Mouse (Mus musculus) midbrain, embryonic 14.5 days (tissue): ENCODE results near the gene Scarf2. TPM values are rescaled to one million over a fixed set of nuclear protein-coding genes. Genes with fewer than 3 reads are reported as not detected.

ENCODE experiments used
- ATAC-seq: fragments of 200-750 bp; cut with Nextera tagmentation; 2 replicates; pipeline ENCODE4 v1.8.0; 2017; ENCODE audit warnings: moderate number of reproducible peaks, moderate library complexity; ENCODE audit not compliant: low FRiP score, low TSS enrichment
- DNase-seq: peaks from one replicate; pipeline ENCODE4 v3.0.0-alpha.2; 2015
- H3K27ac ChIP-seq: fragments of 300-500 bp; sonication (generic); replicated peaks from 2 replicates; pipeline ENCODE4 v1.5.1; 2014; ENCODE audit warnings: mild to moderate bottlenecking, low read depth, low read length, moderate library complexity
- H3K27me3 ChIP-seq: fragments of 300-500 bp; sonication (generic); 2 replicates; pipeline ENCODE4 v1.6.1; 2014; ENCODE audit warnings: low read length, control low read depth, mixed read lengths; ENCODE audit not compliant: control insufficient read depth, insufficient read depth
- H3K36me3 ChIP-seq: fragments of 300-500 bp; sonication (generic); 2 replicates; pipeline ENCODE4 v1.6.1; 2014; ENCODE audit warnings: low read length, control low read depth; ENCODE audit not compliant: control insufficient read depth, insufficient read depth
- H3K4me1 ChIP-seq: fragments of 300-500 bp; sonication (generic); 2 replicates; pipeline ENCODE4 v1.6.1; 2014; ENCODE audit warnings: mild to moderate bottlenecking, antibody characterized with exemption, low read length, control low read depth; ENCODE audit not compliant: control insufficient read depth, insufficient read depth
- H3K4me2 ChIP-seq: fragments of 300-500 bp; sonication (generic); 2 replicates; pipeline ENCODE4 v1.6.1; 2014; ENCODE audit warnings: mild to moderate bottlenecking, low read length, moderate library complexity
- H3K4me3 ChIP-seq: fragments of 300-500 bp; sonication (generic); replicated peaks from 2 replicates; pipeline ENCODE4 v1.5.1; 2014; ENCODE audit warnings: low read depth, low read length
- H3K9ac ChIP-seq: fragments of 300-500 bp; sonication (generic); replicated peaks from 2 replicates; pipeline ENCODE4 v1.6.1; 2014; ENCODE audit warnings: mild to moderate bottlenecking, low read length, moderate library complexity
- H3K9me3 ChIP-seq: fragments of 300-500 bp; sonication (generic); 2 replicates; pipeline ENCODE4 v1.6.1; 2016; ENCODE audit warnings: low read length, control low read depth, mixed read lengths; ENCODE audit not compliant: control insufficient read depth
- WGBS: fragments of 180-500 bp; shearing (Covaris S2); extraction: QIAGEN DNeasy Blood & Tissue Kit; methylation state at CpG from one replicate; pipeline ENCODE4 v1.1.7; 2014; 5-methylcytosine and 5-hydroxymethylcytosine counted together
- polyA plus RNA-seq: library from polyadenylated mRNA; unstranded; fragments of >200 nt; fragmentation: Nextera tagmentation; extraction: Ambion mirVana; gene quantifications from 2 replicates; pipeline ENCODE4 v1.2.1, GENCODE M21; 2014

The Scarf2 gene
- polyA plus RNA-seq, 1 experiment from 2014 or later = 1.0 TPM

DNA sequence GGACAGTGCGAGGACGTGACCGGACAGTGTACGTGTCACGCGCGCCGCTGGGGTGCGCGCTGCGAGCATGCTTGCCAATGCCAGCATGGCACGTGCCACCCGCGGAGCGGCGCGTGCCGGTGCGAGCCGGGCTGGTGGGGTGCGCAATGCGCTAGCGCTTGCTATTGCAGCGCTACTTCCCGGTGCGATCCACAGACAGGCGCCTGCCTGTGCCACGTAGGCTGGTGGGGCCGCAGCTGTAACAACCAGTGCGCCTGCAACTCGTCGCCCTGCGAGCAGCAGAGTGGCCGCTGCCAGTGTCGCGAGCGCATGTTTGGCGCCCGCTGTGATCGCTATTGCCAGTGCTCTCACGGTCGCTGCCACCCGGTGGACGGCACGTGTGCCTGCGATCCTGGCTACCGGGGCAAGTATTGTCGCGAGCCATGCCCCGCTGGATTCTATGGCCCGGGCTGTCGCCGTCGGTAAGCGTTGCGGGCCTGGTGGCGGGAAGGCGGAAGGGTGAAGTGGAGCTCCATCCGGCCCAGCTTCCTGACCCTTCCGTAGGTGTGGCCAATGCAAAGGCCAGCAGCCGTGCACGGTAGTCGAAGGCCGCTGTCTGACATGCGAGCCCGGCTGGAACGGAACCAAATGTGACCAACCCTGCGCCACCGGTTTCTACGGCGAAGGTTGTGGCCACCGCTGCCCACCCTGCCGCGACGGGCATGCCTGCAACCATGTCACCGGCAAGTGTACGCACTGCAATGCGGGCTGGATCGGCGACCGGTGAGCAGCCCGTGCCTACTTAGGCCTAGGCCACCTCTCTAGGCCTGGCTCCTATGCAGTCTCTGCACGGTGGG, 6.0 kb downstream of the Scarf2 start:
- WGBS = 3% methylated on average over 83 of the region's 83 CpGs

GRCm38 (mm10) chr16:17803675-17804448, 6.8 kb downstream of the Scarf2 start:
- Histone ChIP-seq H3K36me3 (no peaks in the 10 kb centered on the region), H3K27ac (no peak overlapping the region), H3K4me2 (peak overlapping the region; percentile 59), H3K9ac (peak overlapping the region; percentile 31; the same call in 1 of the 2 replicates), H3K27me3 (peaks cover 82% of the 10 kb centered on the region), H3K4me1 (peaks cover 18% of the 10 kb centered on the region), H3K9me3 (no peaks in the 10 kb centered on the region), H3K4me3 (peak overlapping the region; percentile 35)
- 5% methylated on average over 33 of the region's 33 CpGs for WGBS
- peak; percentile 23 for DNase-seq
- ATAC-seq = no peak

More for the DNA sequence above, 6.0 kb downstream of the Scarf2 start:
- Histone ChIP-seq H3K9ac (peak overlapping the region; percentile 31; the same call in 1 of the 2 replicates), H3K9me3 (no peaks in the 10 kb centered on the region), H3K27me3 (peaks cover 84% of the 10 kb centered on the region), H3K36me3 (no peaks in the 10 kb centered on the region), H3K4me1 (peaks cover 24% of the 10 kb centered on the region), H3K4me3 (peak overlapping the region; percentile 35), H3K4me2 (peak overlapping the region; percentile 59), H3K27ac (no peak overlapping the region)
- no peak for ATAC-seq
- peak; percentile 65 for DNase-seq

- H3K9ac ChIP-seq = no peak overlapping the region
- DNase-seq = peak; percentile 57
Observed at GRCm38 (mm10) chr16:17804449-17804912, 7.4 kb downstream of the Scarf2 start.

DNA sequence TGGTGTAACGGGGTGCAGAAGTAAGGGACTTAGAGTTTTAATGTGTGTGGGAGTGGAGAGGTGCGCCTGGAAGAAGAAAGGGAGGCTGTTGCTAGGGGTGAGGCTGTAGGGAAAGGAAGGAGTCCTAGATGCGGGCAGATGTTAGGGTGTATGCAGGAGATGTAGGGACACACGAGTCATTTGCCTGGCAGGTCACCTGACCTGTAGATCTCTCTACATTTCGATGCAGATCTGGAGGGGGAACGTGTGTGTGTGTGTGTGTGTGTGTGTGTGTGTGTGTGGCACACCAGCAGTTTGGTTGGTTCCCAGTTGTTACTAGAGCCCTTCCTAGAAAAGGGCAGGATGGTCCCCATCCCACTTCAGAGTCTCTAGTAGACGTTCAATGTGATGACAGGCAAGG, 7.9 kb downstream of the Scarf2 start:
- Histone ChIP-seq H3K4me3 (no peak overlapping the region; the same call in 1 of the 2 replicates), H3K9me3 (no peaks in the 10 kb centered on the region), H3K27me3 (peaks cover 71% of the 10 kb centered on the region), H3K4me1 (peaks cover 24% of the 10 kb centered on the region), H3K4me2 (peak overlapping the region; percentile 53), H3K27ac (no peak overlapping the region), H3K9ac (no peak overlapping the region), H3K36me3 (no peaks in the 10 kb centered on the region)
- 4% methylated on average over 7 of the region's 7 CpGs for WGBS
- ATAC-seq (no peak), DNase-seq (no peak)

More at GRCm38 (mm10) chr16:17804449-17804912, 7.4 kb downstream of the Scarf2 start:
- H3K4me1 ChIP-seq = peaks cover 21% of the 10 kb centered on the region
- H3K36me3 ChIP-seq = no peaks in the 10 kb centered on the region
- H3K4me2 ChIP-seq = peak overlapping the region; percentile 53
- H3K27ac ChIP-seq = no peak overlapping the region
- H3K4me3 ChIP-seq = peak overlapping the region; percentile 18
- H3K27me3 ChIP-seq = peaks cover 76% of the 10 kb centered on the region
- ATAC-seq = no peak
- WGBS = 1% methylated on average over 33 of the region's 33 CpGs
- no peaks in the 10 kb centered on the region for H3K9me3 ChIP-seq

- Histone ChIP-seq H3K4me1 (peaks cover 24% of the 10 kb centered on the region), H3K4me3 (peak overlapping the region; percentile 61), H3K9me3 (no peaks in the 10 kb centered on the region), H3K36me3 (no peaks in the 10 kb centered on the region), H3K4me2 (peak overlapping the region; percentile 97), H3K9ac (peak overlapping the region; percentile 89), H3K27me3 (peaks cover 56% of the 10 kb centered on the region), H3K27ac (peak overlapping the region; percentile 85)
- DNase-seq (no peak), ATAC-seq (peak; percentile 13; the same call in 1 of the 2 replicates)
- WGBS = under 1% methylated on average over 50 of the region's 50 CpGs
Observed at GRCm38 (mm10) chr16:17806581-17807191, 9.6 kb downstream of the Scarf2 start.

DNA sequence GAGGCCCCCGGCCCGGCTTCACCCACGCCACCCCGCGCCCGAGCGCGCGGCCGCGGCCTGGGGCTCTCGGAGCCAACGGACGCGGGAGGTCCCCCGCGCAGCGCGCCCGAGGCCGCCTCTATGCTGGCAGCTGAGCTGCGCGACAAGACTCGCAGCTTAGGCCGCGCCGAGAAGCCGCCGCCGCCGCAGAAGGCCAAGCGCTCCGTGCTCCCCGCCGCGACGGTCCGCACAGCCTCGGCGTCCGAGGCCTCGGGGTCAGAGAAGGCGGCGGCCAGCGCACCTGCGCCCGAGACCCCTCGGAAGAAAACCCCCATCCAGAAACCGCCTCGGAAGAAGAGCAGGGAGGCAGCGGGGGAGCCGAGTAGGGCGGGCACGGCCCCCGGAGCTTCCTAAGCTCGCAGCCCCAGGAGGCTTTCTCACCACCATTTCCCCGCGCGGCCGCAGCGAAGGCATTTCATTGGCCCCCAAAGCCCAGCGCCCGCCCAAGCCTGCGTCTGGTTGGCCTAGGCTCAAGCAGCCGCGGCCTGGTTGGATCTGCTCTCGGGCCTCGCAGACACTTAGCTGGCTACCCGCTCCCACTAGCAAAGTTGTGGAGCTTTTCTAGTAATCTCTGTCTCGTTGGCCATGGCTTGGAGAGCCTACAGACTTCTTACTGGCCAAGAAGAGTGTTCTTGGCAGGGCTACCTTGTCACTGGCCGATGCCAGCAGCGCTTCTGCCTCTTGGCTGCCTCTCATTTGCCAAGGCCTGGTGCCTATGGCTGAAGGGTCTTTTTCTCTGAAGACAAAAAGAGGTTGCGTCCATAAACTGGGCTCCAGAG, 10.3 kb downstream of the Scarf2 start:
- H3K4me3 ChIP-seq = peak overlapping the region; percentile 61
- peaks cover 22% of the 10 kb centered on the region for H3K4me1 ChIP-seq
- ATAC-seq (peak; percentile 85), DNase-seq (peak; percentile 97)
- no peaks in the 10 kb centered on the region for H3K36me3 ChIP-seq
- peak overlapping the region; percentile 89 for H3K9ac ChIP-seq
- peak overlapping the region; percentile 85 for H3K27ac ChIP-seq
- H3K9me3 ChIP-seq = no peaks in the 10 kb centered on the region
- H3K27me3 ChIP-seq = peaks cover 49% of the 10 kb centered on the region
- H3K4me2 ChIP-seq = peak overlapping the region; percentile 97
- WGBS = 2% methylated on average over 72 of the region's 73 CpGs

DNA sequence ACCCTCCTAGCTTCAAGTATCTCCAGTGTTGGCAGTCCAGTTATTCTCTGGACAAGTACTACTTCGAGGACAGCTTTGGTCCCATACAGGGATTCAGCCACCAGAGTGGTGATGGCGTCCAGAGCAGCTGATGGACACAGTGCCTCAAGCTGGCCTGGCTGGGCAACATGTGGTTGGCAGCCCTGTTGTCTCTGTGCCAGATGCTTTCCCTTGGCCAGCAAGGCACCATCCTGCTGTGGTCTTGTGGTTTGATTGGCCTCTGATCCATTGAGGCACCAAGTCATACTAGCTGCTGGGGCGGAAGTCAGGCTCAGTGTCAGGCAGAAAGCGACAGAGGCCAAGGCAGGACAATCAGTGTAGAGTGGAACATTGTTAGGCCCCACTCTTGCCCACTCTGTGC, 12.0 kb downstream of the Scarf2 start:
- Histone ChIP-seq H3K9ac (no peak overlapping the region), H3K27me3 (peaks cover 32% of the 10 kb centered on the region), H3K4me2 (no peak overlapping the region), H3K27ac (no peak overlapping the region), H3K9me3 (no peaks in the 10 kb centered on the region), H3K4me1 (peaks cover 10% of the 10 kb centered on the region), H3K36me3 (no peaks in the 10 kb centered on the region), H3K4me3 (no peak overlapping the region)
- no peak for DNase-seq
- ATAC-seq = no peak
- 86% methylated on average over 4 of the region's 4 CpGs for WGBS

GRCm38 (mm10) chr16:17809711-17810110, 12.6 kb downstream of the Scarf2 start:
- Histone ChIP-seq H3K4me2 (no peak overlapping the region), H3K9ac (no peak overlapping the region), H3K9me3 (no peaks in the 10 kb centered on the region), H3K27ac (no peak overlapping the region), H3K4me3 (no peak overlapping the region), H3K36me3 (no peaks in the 10 kb centered on the region), H3K27me3 (peaks cover 27% of the 10 kb centered on the region), H3K4me1 (peaks cover 10% of the 10 kb centered on the region)
- DNase-seq (peak; percentile 56), ATAC-seq (no peak)
- 25% methylated on average over 7 of the region's 7 CpGs for WGBS
